Mouse (Mus musculus) ES-Bruce4 (cell line): Measurements from ENCODE around the gene Gm17067. TPM values are rescaled to one million over a fixed set of nuclear protein-coding genes. Genes with fewer than 3 reads are reported as not detected.
"Not testable (repeated sequence)": the region's sequence is repeated elsewhere in the genome, so short reads cannot be mapped to it uniquely, and the experiment has no call there.

ENCODE experiments used
- H3K27ac ChIP-seq: 2 replicates; pipeline ENCODE4 v1.5.1; 2012; ENCODE audit warnings: low read length, inconsistent platforms; ENCODE audit not compliant: insufficient read depth
- H3K27me3 ChIP-seq: 2 replicates; pipeline ENCODE4 v1.6.1; 2012; ENCODE audit warnings: mild to moderate bottlenecking, low read length, inconsistent platforms; ENCODE audit not compliant: control insufficient read depth, poor library complexity, insufficient read depth, severe bottlenecking
- H3K36me3 ChIP-seq: 2 replicates; pipeline ENCODE4 v1.6.1; 2012; ENCODE audit warnings: inconsistent platforms, mild to moderate bottlenecking, low read length, moderate library complexity; ENCODE audit not compliant: control insufficient read depth, poor library complexity, insufficient read depth, severe bottlenecking
- H3K4me1 ChIP-seq: one replicate; pipeline ENCODE4 v1.8.1; 2011; ENCODE audit warnings: low read length; ENCODE audit not compliant: control insufficient read depth, insufficient read depth
- H3K4me3 ChIP-seq: 2 replicates; pipeline ENCODE4 v1.5.1; 2011; ENCODE audit warnings: low read depth, mild to moderate bottlenecking, low read length
- H3K9ac ChIP-seq: 2 replicates; pipeline ENCODE4 v1.6.1; 2012; ENCODE audit warnings: low read depth, mild to moderate bottlenecking, inconsistent platforms; ENCODE audit not compliant: poor library complexity, severe bottlenecking
- H3K9me3 ChIP-seq: replicated peaks from 2 replicates; pipeline ENCODE4 v1.6.1; 2012; ENCODE audit warnings: mild to moderate bottlenecking, low read length, inconsistent platforms; ENCODE audit not compliant: control insufficient read depth, poor library complexity, insufficient read depth, severe bottlenecking
- CTCF ChIP-seq: IDR thresholded peaks from one replicate; pipeline ENCODE4 v1.8.1; 2011; ENCODE audit warnings: low read depth, low read length
- polyA plus RNA-seq: library from polyadenylated mRNA; stranded (reverse); fragments of >200 nt; gene quantifications from 2 replicates; pipeline ENCODE4 v1.2.4, GENCODE M21; 2011; ENCODE audit warnings: low read depth; ENCODE audit not compliant: missing spikeins, insufficient read depth, insufficient read length

Gm17067 gene
- polyA plus RNA-seq, 1 experiment = 32.4 TPM

DNA sequence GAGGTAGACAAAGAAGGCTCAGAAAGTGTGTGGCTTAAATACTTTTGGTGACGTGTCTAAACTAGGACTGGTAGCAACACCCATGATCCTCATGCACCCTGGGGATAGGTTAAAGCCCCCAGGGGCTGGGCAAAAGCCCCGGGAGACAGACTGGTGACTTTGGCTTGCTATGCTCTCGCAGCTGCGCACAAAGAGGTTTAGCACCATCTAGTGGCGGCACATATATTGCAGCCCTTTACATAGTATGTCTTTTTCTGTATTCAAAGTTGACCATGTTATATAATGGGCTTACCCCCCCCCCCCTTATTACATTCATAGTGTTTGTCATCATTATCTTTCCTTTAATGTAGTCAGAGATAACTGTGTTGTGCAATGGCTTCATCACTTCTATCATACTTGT is 66.7 kb downstream of the Gm17067 start:
- H3K27ac ChIP-seq, H3K27me3 ChIP-seq, H3K9ac ChIP-seq, H3K9me3 ChIP-seq, H3K4me1 ChIP-seq, H3K36me3 ChIP-seq, H3K4me3 ChIP-seq: not testable (repeated sequence)
- peak; percentile 55 for TF ChIP-seq CTCF

Other genes with a start within 250 kb of the Gm17067 start
- 31.9 and 37.8 TPM in 2 replicates for gene Zfp141, start 221.3 kb downstream of the Gm17067 start, polyA plus RNA-seq
- not detected in 2 replicates for gene Gm21028, start 148.4 kb downstream of the Gm17067 start, polyA plus RNA-seq
- gene Zfp977, start 134.5 kb downstream of the Gm17067 start, polyA plus RNA-seq = 9.3 and 13.2 TPM in 2 replicates
- 11.7 and 14.6 TPM in 2 replicates for gene Zfp976, start 84.4 kb downstream of the Gm17067 start, polyA plus RNA-seq
- 22.5 and 22.9 TPM in 2 replicates for gene Zfp975, start 34.3 kb downstream of the Gm17067 start, polyA plus RNA-seq
- gene Vmn2r62, start 66.5 kb upstream of the Gm17067 start, polyA plus RNA-seq = not detected in 2 replicates
- 14.1 and 14.2 TPM in 2 replicates for gene Gm2381, start 140.2 kb upstream of the Gm17067 start, polyA plus RNA-seq
- 0.07 and 0.14 TPM in 2 replicates for gene Vmn2r63, start 206.8 kb upstream of the Gm17067 start, polyA plus RNA-seq